Mouse (Mus musculus) liver, embryonic 14.5 days (tissue): ENCODE results near the gene Bclaf1. TPM values are rescaled to one million over a fixed set of nuclear protein-coding genes. Genes with fewer than 3 reads are reported as not detected.
A peak's percentile ranks its signal among the peaks of the same experiment; 100 is the strongest.

Experiments used
- ATAC-seq: fragments of 200-750 bp; cut with Nextera tagmentation; 2 replicates; pipeline ENCODE4 v1.8.0; 2017; ENCODE audit warnings: moderate number of reproducible peaks, mild to moderate bottlenecking, moderate library complexity; ENCODE audit not compliant: insufficient read depth
- DNase-seq, 3 experiments: peaks; one replicate each; pipeline ENCODE4 v3.0.0-alpha.2; 2012 to 2013; ENCODE audit warnings: low read depth in 3 of 3, low spot score in 3 of 3
- H3K27ac ChIP-seq: fragments of 300-500 bp; sonication (generic); 2 replicates; pipeline ENCODE4 v1.5.1; 2014; ENCODE audit warnings: moderate library complexity, mild to moderate bottlenecking, control low read depth, inconsistent platforms
- H3K27me3 ChIP-seq: fragments of 300-500 bp; sonication (generic); 2 replicates; pipeline ENCODE4 v1.6.1; 2014; ENCODE audit warnings: mild to moderate bottlenecking, low read length, moderate library complexity; ENCODE audit not compliant: control insufficient read depth, insufficient read depth
- H3K36me3 ChIP-seq: fragments of 300-500 bp; sonication (generic); replicated peaks from 2 replicates; pipeline ENCODE4 v1.6.1; 2014; ENCODE audit warnings: low read depth; ENCODE audit not compliant: control insufficient read depth, insufficient read depth
- H3K4me1 ChIP-seq, 2 experiments: fragments of 200-500 bp in 1 of 2; fragments of 300-500 bp in 1 of 2; sonication (generic) in 1 of 2; replicated peaks; 2 replicates each; pipeline ENCODE4 v1.6.1; 2012 to 2014; ENCODE audit warnings: antibody characterized with exemption in 1 of 2, inconsistent platforms in 1 of 2, low read length in 1 of 2; ENCODE audit not compliant: control insufficient read depth in 2 of 2, insufficient read depth in 2 of 2
- H3K4me2 ChIP-seq: fragments of 300-500 bp; sonication (generic); 2 replicates; pipeline ENCODE4 v1.6.1; 2014; ENCODE audit warnings: low read depth, mild to moderate bottlenecking, control low read depth, moderate library complexity
- H3K4me3 ChIP-seq, 2 experiments: fragments of 200-500 bp in 1 of 2; fragments of 300-500 bp in 1 of 2; sonication (generic) in 1 of 2; 2 replicates each; pipeline ENCODE4 v1.5.1; 2012 to 2014; ENCODE audit warnings: low read depth in 2 of 2, low read length in 2 of 2, mild to moderate bottlenecking in 2 of 2, control low read depth in 1 of 2, inconsistent platforms in 1 of 2, moderate library complexity in 1 of 2; ENCODE audit not compliant: insufficient read depth in 1 of 2
- H3K9ac ChIP-seq: fragments of 300-500 bp; sonication (generic); replicated peaks from 2 replicates; pipeline ENCODE4 v1.6.1; 2014; ENCODE audit warnings: mild to moderate bottlenecking, control low read depth, moderate library complexity
- H3K9me3 ChIP-seq: fragments of 300-500 bp; sonication (generic); 2 replicates; pipeline ENCODE4 v1.6.1; 2016; ENCODE audit warnings: low read length, mixed read lengths; ENCODE audit not compliant: control insufficient read depth
- CTCF ChIP-seq: IDR thresholded peaks from 2 replicates; pipeline ENCODE4 v1.5.1; 2016; ENCODE audit warnings: antibody characterized with exemption, low read depth, control low read depth
- EP300 ChIP-seq: IDR thresholded peaks from 2 replicates; pipeline ENCODE4 v1.6.1; 2016; ENCODE audit warnings: antibody characterized with exemption, low read depth
- WGBS: fragments of 180-500 bp; shearing (Covaris S2); extraction: QIAGEN DNeasy Blood & Tissue Kit; methylation state at CpG from one replicate; pipeline ENCODE4 v1.1.7; 2014; ENCODE audit not compliant: insufficient replicate concordance; 5-methylcytosine and 5-hydroxymethylcytosine counted together
- polyA plus RNA-seq, 2 experiments: library from polyadenylated mRNA; depleted of rRNA in 1 of 2; stranded (reverse) in 1 of 2; unstranded in 1 of 2; fragments of >200 nt; fragmentation: Nextera tagmentation in 1 of 2; extraction: Ambion mirVana in 1 of 2; gene quantifications; 2 replicates each; pipeline versions ENCODE4 v1.2.1 to v1.2.3; 2012 to 2014

The Bclaf1 gene
- polyA plus RNA-seq, 2 experiments = 35.3 to 46.1 TPM

- no peak for DNase-seq
- peaks cover 25% of the 10 kb centered on the region for H3K36me3 ChIP-seq
- 78% methylated on average over 4 of the region's 4 CpGs for WGBS
- H3K9ac ChIP-seq = no peak overlapping the region
- TF ChIP-seq CTCF (no peak), EP300 (no peak)
- H3K4me1 ChIP-seq = no peaks in the 10 kb centered on the region
- ATAC-seq = no peak
- no peak overlapping the region for H3K4me2 ChIP-seq
- H3K27ac ChIP-seq = no peak overlapping the region
- H3K4me3 ChIP-seq = no peak overlapping the region
- H3K9me3 ChIP-seq = no peaks in the 10 kb centered on the region
- no peaks in the 10 kb centered on the region for H3K27me3 ChIP-seq
These were observed 50.3 kb downstream of the Bclaf1 start for GRCm38 (mm10) chr10:20362450-20363118.

- Histone ChIP-seq H3K9ac (no peak overlapping the region), H3K36me3 (no peaks in the 10 kb centered on the region), H3K27ac (no peak overlapping the region), H3K27me3 (no peaks in the 10 kb centered on the region), H3K4me1 (no peaks in the 10 kb centered on the region), H3K9me3 (no peaks in the 10 kb centered on the region), H3K4me2 (no peak overlapping the region), H3K4me3 (no peak overlapping the region)
- ATAC-seq = no peak
- TF ChIP-seq CTCF = peak; percentile 37; the same call in 1 of the 2 replicates
- no peak for TF ChIP-seq EP300
- no peak for DNase-seq
- 86% methylated on average over 5 of the region's 5 CpGs for WGBS
These were observed 59.8 kb downstream of the Bclaf1 start for GRCm38 (mm10) chr10:20372046-20372445.

GRCm38 (mm10) chr10:20377621-20378020 is 65.4 kb downstream of the Bclaf1 start:
- TF ChIP-seq CTCF (no peak), EP300 (no peak)
- DNase-seq (no peak), ATAC-seq (no peak)
- WGBS = 65% methylated on average over 9 of the region's 9 CpGs
- Histone ChIP-seq H3K4me3 (no peak overlapping the region), H3K9ac (no peak overlapping the region), H3K4me2 (no peak overlapping the region), H3K27ac (no peak overlapping the region), H3K27me3 (no peaks in the 10 kb centered on the region), H3K36me3 (no peaks in the 10 kb centered on the region), H3K9me3 (no peaks in the 10 kb centered on the region), H3K4me1 (no peaks in the 10 kb centered on the region)

- Histone ChIP-seq H3K4me1 (no peaks in the 10 kb centered on the region), H3K9ac (no peak overlapping the region), H3K4me3 (no peak overlapping the region), H3K27ac (no peak overlapping the region), H3K36me3 (no peaks in the 10 kb centered on the region), H3K4me2 (no peak overlapping the region), H3K9me3 (no peaks in the 10 kb centered on the region), H3K27me3 (no peaks in the 10 kb centered on the region)
- ATAC-seq (no peak), DNase-seq (no peak)
- TF ChIP-seq CTCF (no peak), EP300 (no peak)
- WGBS = 64% methylated on average over 9 of the region's 9 CpGs
These were observed 66.9 kb downstream of the Bclaf1 start for GRCm38 (mm10) chr10:20379071-20379735.

GRCm38 (mm10) chr10:20380798-20381197 is 68.5 kb downstream of the Bclaf1 start:
- DNase-seq = no peak
- no peak overlapping the region for H3K4me3 ChIP-seq
- 63% methylated on average over 3 of the region's 3 CpGs for WGBS
- H3K4me1 ChIP-seq = no peaks in the 10 kb centered on the region
- H3K9ac ChIP-seq = no peak overlapping the region
- no peaks in the 10 kb centered on the region for H3K9me3 ChIP-seq
- no peak overlapping the region for H3K27ac ChIP-seq
- TF ChIP-seq CTCF (no peak), EP300 (no peak)
- no peaks in the 10 kb centered on the region for H3K36me3 ChIP-seq
- H3K4me2 ChIP-seq = no peak overlapping the region
- ATAC-seq = no peak
- H3K27me3 ChIP-seq = no peaks in the 10 kb centered on the region
